Mouse (Mus musculus) cerebellum, adult 2 months (tissue): ENCODE measurements at regions not wholly inside any gene's neighbourhood (a gene's known extent, or its start where the extent isn't known, plus 50 kb on each side); places are given as distances from the start of the nearest gene placed in this dataset.

Source experiments
- DNase-seq, 2 experiments: peaks; one replicate each; pipeline ENCODE4 v3.0.0; 2021
- H3K27ac ChIP-seq: fragments of 200-500 bp; 2 replicates; pipeline ENCODE4 v1.5.1; 2012; ENCODE audit warnings: low read length, control low read depth, inconsistent platforms; ENCODE audit not compliant: insufficient read depth
- H3K27me3 ChIP-seq: fragments of 200-500 bp; 2 replicates; pipeline ENCODE4 v1.6.1; 2012; ENCODE audit warnings: inconsistent platforms, mild to moderate bottlenecking, low read length, moderate library complexity; ENCODE audit not compliant: control insufficient read depth, insufficient read depth
- H3K4me1 ChIP-seq: fragments of 200-500 bp; 2 replicates; pipeline ENCODE4 v1.6.1; 2011; ENCODE audit warnings: low read length; ENCODE audit not compliant: control insufficient read depth, insufficient read depth
- H3K4me3 ChIP-seq: fragments of 200-500 bp; replicated peaks from 2 replicates; pipeline ENCODE3; 2011; ENCODE audit warnings: mild to moderate bottlenecking, low read depth, low read length, control low read depth; ENCODE audit not compliant: insufficient read depth
- CTCF ChIP-seq: fragments of 200-500 bp; IDR thresholded peaks from 2 replicates; pipeline ENCODE4 v1.5.1; 2011; ENCODE audit warnings: low read depth, mild to moderate bottlenecking, control low read depth, low read length, moderate library complexity, borderline replicate concordance; ENCODE audit not compliant: insufficient read depth
- POLR2A ChIP-seq: fragments of 200-500 bp; IDR thresholded peaks from 2 replicates; pipeline ENCODE4 v1.6.1; 2011; ENCODE audit warnings: low read length, control low read depth, borderline replicate concordance; ENCODE audit not compliant: insufficient read depth
- WGBS: fragments of 180-500 bp; shearing (Covaris S2); methylation state at CpG from one replicate; pipeline ENCODE4 v1.1.7; 2018; 5-methylcytosine and 5-hydroxymethylcytosine counted together

- no peaks in the 10 kb centered on the region; the same call in 1 of the 2 replicates for H3K27me3 ChIP-seq
- 49% methylated on average over 2 of the region's 2 CpGs for WGBS
- H3K27ac ChIP-seq: no peak overlapping the region
- TF ChIP-seq POLR2A (no peak), CTCF (no peak)
- no peak overlapping the region for H3K4me3 ChIP-seq
- DNase-seq: peak in 1 of 2 experiments; percentile 2
- H3K4me1 ChIP-seq: no peaks in the 10 kb centered on the region
Observed at GRCm38 (mm10) chr6:50973231-50973654, 319.0 kb upstream of the Npvf start.

- Histone ChIP-seq H3K27ac (no peak overlapping the region), H3K4me1 (no peaks in the 10 kb centered on the region), H3K4me3 (no peak overlapping the region), H3K27me3 (no peaks in the 10 kb centered on the region; the same call in 1 of the 2 replicates)
- no peak for DNase-seq
- no peak for TF ChIP-seq POLR2A
- no peak for TF ChIP-seq CTCF
Observed at GRCm38 (mm10) chr6:50973815-50974214, 319.6 kb upstream of the Npvf start.

DNA sequence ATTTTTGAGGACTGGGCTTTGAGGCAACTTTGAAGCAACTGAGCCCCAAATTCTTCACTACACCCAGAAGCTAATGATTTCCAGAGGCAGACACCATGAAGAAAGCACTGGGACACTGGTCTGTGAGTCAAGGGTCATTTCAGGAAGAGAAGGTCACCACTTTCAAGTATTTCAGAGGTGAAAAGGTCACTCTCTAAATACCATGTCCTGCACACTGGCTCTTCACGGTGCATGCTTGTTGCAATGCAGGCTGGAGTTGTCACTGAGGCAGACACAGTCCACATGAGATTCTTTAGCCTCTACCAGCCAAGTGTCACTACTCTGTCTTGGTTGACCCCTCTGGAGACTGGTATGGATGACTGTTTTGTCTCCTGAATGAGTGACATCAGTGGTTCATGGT, 320.7 kb upstream of the Npvf start:
- no peaks in the 10 kb centered on the region for H3K4me1 ChIP-seq
- TF ChIP-seq CTCF: no peak
- TF ChIP-seq POLR2A: no peak
- no peaks in the 10 kb centered on the region; the same call in 1 of the 2 replicates for H3K27me3 ChIP-seq
- H3K4me3 ChIP-seq: no peak overlapping the region
- H3K27ac ChIP-seq: no peak overlapping the region
- WGBS: 38% methylated on average over 1 of the region's 1 CpGs
- DNase-seq: no peak

DNA sequence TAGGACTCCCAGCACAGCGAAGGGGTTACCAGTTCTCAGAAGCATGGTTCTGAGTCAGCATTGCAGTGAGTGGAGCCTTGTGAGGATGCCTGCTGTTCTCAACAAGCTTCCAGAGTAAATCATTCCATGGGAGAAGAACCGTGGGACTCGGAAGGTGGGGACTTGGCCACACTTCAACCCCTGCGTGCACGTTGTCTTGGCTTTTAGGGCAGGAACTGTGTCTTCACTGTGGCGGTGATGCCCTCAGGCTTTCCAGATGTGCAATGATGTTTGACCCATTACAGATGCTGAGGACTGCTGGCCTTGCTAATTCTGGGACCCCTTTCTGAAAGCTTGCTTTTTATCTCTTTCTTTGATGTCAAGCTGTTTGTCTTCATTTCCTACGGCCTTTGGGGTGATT, 322.7 kb upstream of the Npvf start:
- TF ChIP-seq CTCF (no peak), POLR2A (no peak)
- Histone ChIP-seq H3K4me3 (no peak overlapping the region), H3K27ac (no peak overlapping the region), H3K4me1 (no peaks in the 10 kb centered on the region), H3K27me3 (no peaks in the 10 kb centered on the region; the same call in 1 of the 2 replicates)
- 76% methylated on average over 7 of the region's 7 CpGs for WGBS
- no peak for DNase-seq

GRCm38 (mm10) chr6:50977381-50977780, 323.1 kb upstream of the Npvf start:
- TF ChIP-seq CTCF: no peak
- TF ChIP-seq POLR2A: no peak
- no peaks in the 10 kb centered on the region; the same call in 1 of the 2 replicates for H3K27me3 ChIP-seq
- no peak for DNase-seq
- H3K27ac ChIP-seq: no peak overlapping the region
- no peaks in the 10 kb centered on the region for H3K4me1 ChIP-seq
- 78% methylated on average over 8 of the region's 8 CpGs for WGBS
- H3K4me3 ChIP-seq: no peak overlapping the region

GRCm38 (mm10) chr6:50978016-50978415, 323.8 kb upstream of the Npvf start:
- Histone ChIP-seq H3K4me3 (no peak overlapping the region), H3K27ac (no peak overlapping the region), H3K4me1 (no peaks in the 10 kb centered on the region), H3K27me3 (no peaks in the 10 kb centered on the region; the same call in 1 of the 2 replicates)
- TF ChIP-seq CTCF (no peak), POLR2A (no peak)
- 88% methylated on average over 4 of the region's 4 CpGs for WGBS
- DNase-seq: no peak

DNA sequence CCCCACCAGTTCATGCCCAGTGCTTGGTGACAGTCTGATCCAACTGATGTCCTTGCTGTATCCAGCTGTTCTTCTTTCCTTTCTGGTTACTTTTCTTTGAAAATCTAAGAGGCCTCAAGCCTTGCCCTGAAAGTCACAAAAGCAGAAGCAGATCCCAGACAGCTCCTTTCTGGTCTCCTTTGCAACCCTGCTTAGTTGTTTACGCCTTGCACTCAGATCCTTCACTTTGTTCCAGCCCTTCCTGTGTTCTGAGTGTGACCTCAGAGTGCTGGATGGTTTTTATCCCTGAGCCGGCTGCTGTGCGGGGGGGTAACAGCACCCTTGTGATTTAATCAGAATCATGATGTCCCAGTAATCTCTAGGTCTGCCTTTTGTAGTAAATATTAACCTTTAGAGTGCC, 324.3 kb upstream of the Npvf start:
- no peak overlapping the region for H3K4me3 ChIP-seq
- TF ChIP-seq POLR2A: no peak
- TF ChIP-seq CTCF: no peak
- no peaks in the 10 kb centered on the region for H3K4me1 ChIP-seq
- 78% methylated on average over 3 of the region's 3 CpGs for WGBS
- no peaks in the 10 kb centered on the region; the same call in 1 of the 2 replicates for H3K27me3 ChIP-seq
- no peak overlapping the region for H3K27ac ChIP-seq
- DNase-seq: no peak

DNA sequence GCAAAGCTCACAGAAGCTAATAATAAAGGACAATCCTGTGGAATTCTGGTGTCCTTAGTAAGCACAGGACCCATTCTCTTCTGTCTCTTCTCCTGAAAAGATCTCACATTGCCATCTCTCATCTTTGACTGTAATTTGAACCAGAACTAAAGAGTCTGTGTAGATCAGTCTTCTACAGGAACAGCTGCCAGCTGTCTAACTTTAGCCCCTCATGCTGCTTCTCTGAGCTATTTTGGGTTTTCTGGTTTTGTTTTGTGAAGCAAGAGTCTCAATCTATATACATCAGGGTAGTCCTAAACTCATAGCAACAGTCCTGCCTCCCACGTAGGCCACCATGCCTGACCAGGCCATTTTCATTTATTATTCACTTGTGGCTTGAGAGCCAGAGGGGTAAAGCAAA, 325.5 kb upstream of the Npvf start:
- no peak for DNase-seq
- TF ChIP-seq CTCF (no peak), POLR2A (no peak)
- no peaks in the 10 kb centered on the region; the same call in 1 of the 2 replicates for H3K27me3 ChIP-seq
- WGBS: 93% methylated on average over 1 of the region's 1 CpGs
- H3K4me3 ChIP-seq: no peak overlapping the region
- H3K27ac ChIP-seq: no peak overlapping the region
- H3K4me1 ChIP-seq: no peaks in the 10 kb centered on the region
